Mouse (Mus musculus) midbrain, embryonic 10.5 days (tissue): ENCODE data around the gene Hgfac. TPM values are rescaled to one million over a fixed set of nuclear protein-coding genes. Genes with fewer than 3 reads are reported as not detected.

Experiments used
- DNase-seq: peaks from one replicate; pipeline ENCODE4 v3.0.0-alpha.2; 2017; ENCODE audit warnings: low spot score
- H3K27ac ChIP-seq: fragments of 300-500 bp; sonication (generic); replicated peaks from 2 replicates; pipeline ENCODE4 v1.5.1; 2016; ENCODE audit warnings: mild to moderate bottlenecking
- H3K27me3 ChIP-seq: fragments of 300-500 bp; sonication (generic); 2 replicates; pipeline ENCODE4 v1.6.1; 2016; ENCODE audit warnings: low read depth, mild to moderate bottlenecking; ENCODE audit not compliant: poor library complexity, severe bottlenecking
- H3K36me3 ChIP-seq: fragments of 300-500 bp; sonication (generic); 2 replicates; pipeline ENCODE4 v1.6.1; 2016; ENCODE audit warnings: mild to moderate bottlenecking, moderate library complexity
- H3K4me1 ChIP-seq: fragments of 300-500 bp; sonication (generic); 2 replicates; pipeline ENCODE4 v1.6.1; 2016
- H3K4me3 ChIP-seq: fragments of 300-500 bp; sonication (generic); 2 replicates; pipeline ENCODE4 v1.5.1; 2016; ENCODE audit warnings: mild to moderate bottlenecking, moderate library complexity
- H3K9me3 ChIP-seq: fragments of 300-500 bp; sonication (generic); replicated peaks from 2 replicates; pipeline ENCODE4 v1.6.1; 2016; ENCODE audit warnings: mild to moderate bottlenecking
- WGBS: fragments of 180-500 bp; shearing (Covaris S2); methylation state at CpG from one replicate; pipeline ENCODE4 v1.1.7; 2016; 5-methylcytosine and 5-hydroxymethylcytosine counted together
- polyA plus RNA-seq: library from polyadenylated mRNA; unstranded; fragments of >200 nt; fragmentation: Nextera tagmentation; extraction: Ambion mirVana; gene quantifications from 2 replicates; pipeline ENCODE4 v1.2.1, GENCODE M21; 2016

The Hgfac gene
- polyA plus RNA-seq, 1 experiment from 2014 or later, result 0.28 TPM

GRCm38 (mm10) chr5:35019673-35020300 lies 21.5 kb upstream of the Hgfac start:
- H3K27ac ChIP-seq, result no peak overlapping the region
- 86% methylated on average over 9 of the region's 9 CpGs for WGBS
- H3K9me3 ChIP-seq, result no peaks in the 10 kb centered on the region
- no peak overlapping the region for H3K4me3 ChIP-seq
- H3K4me1 ChIP-seq, result peaks cover 17% of the 10 kb centered on the region
- peaks cover 86% of the 10 kb centered on the region for H3K36me3 ChIP-seq
- no peaks in the 10 kb centered on the region for H3K27me3 ChIP-seq
- DNase-seq, result no peak

- Histone ChIP-seq H3K27me3 (no peaks in the 10 kb centered on the region), H3K36me3 (peaks cover 86% of the 10 kb centered on the region), H3K4me3 (no peak overlapping the region), H3K9me3 (no peaks in the 10 kb centered on the region), H3K4me1 (peaks cover 17% of the 10 kb centered on the region), H3K27ac (no peak overlapping the region)
- 87% methylated on average over 9 of the region's 9 CpGs for WGBS
- DNase-seq, result no peak
These were observed 20.7 kb upstream of the Hgfac start for GRCm38 (mm10) chr5:35020410-35021241.

- Histone ChIP-seq H3K9me3 (no peaks in the 10 kb centered on the region), H3K27ac (no peak overlapping the region), H3K27me3 (no peaks in the 10 kb centered on the region), H3K4me3 (no peak overlapping the region), H3K36me3 (peaks cover 100% of the 10 kb centered on the region), H3K4me1 (peaks cover 17% of the 10 kb centered on the region)
- peak; percentile 51 for DNase-seq
- WGBS, result 26% methylated on average over 2 of the region's 2 CpGs
These were observed 16.3 kb upstream of the Hgfac start for GRCm38 (mm10) chr5:35024975-35025374.

- WGBS, result 91% methylated on average over 1 of the region's 1 CpGs
- Histone ChIP-seq H3K27ac (no peak overlapping the region), H3K4me3 (no peak overlapping the region), H3K9me3 (no peaks in the 10 kb centered on the region), H3K4me1 (peaks cover 6% of the 10 kb centered on the region), H3K36me3 (peaks cover 100% of the 10 kb centered on the region), H3K27me3 (no peaks in the 10 kb centered on the region)
- no peak for DNase-seq
These were observed 12.0 kb upstream of the Hgfac start for GRCm38 (mm10) chr5:35029303-35029702.

- Histone ChIP-seq H3K27ac (no peak overlapping the region), H3K36me3 (peaks cover 100% of the 10 kb centered on the region), H3K4me3 (no peak overlapping the region), H3K4me1 (0 out of 2 replicates have a peak, but pooled peaks cover 3% of the 10 kb centered on the region), H3K27me3 (no peaks in the 10 kb centered on the region), H3K9me3 (no peaks in the 10 kb centered on the region)
- WGBS, result 96% methylated on average over 5 of the region's 5 CpGs
- DNase-seq, result no peak
These were observed 11.6 kb upstream of the Hgfac start for GRCm38 (mm10) chr5:35029755-35030154.

GRCm38 (mm10) chr5:35033068-35033467 lies 8.2 kb upstream of the Hgfac start:
- whole genome bisulfite sequencing, result 87% methylated on average over 5 of the region's 5 CpGs
- peaks cover 79% of the 10 kb centered on the region for H3K36me3 ChIP-seq
- DNase-seq, result no peak
- no peaks in the 10 kb centered on the region for H3K27me3 ChIP-seq
- H3K27ac ChIP-seq, result no peak overlapping the region
- no peaks in the 10 kb centered on the region for H3K9me3 ChIP-seq
- H3K4me3 ChIP-seq, result no peak overlapping the region
- H3K4me1 ChIP-seq, result 0 out of 2 replicates have a peak, but pooled peaks cover 3% of the 10 kb centered on the region

- H3K36me3 ChIP-seq, result peaks cover 73% of the 10 kb centered on the region
- WGBS, result 68% methylated on average over 1 of the region's 1 CpGs
- no peak overlapping the region for H3K27ac ChIP-seq
These were observed 7.7 kb upstream of the Hgfac start for GRCm38 (mm10) chr5:35033619-35034018.

GRCm38 (mm10) chr5:35035141-35035540 lies 6.2 kb upstream of the Hgfac start:
- Histone ChIP-seq H3K27me3 (no peaks in the 10 kb centered on the region), H3K4me1 (0 out of 2 replicates have a peak, but pooled peaks cover 3% of the 10 kb centered on the region), H3K9me3 (no peaks in the 10 kb centered on the region), H3K27ac (no peak overlapping the region), H3K36me3 (peaks cover 58% of the 10 kb centered on the region), H3K4me3 (no peak overlapping the region)
- 94% methylated on average over 5 of the region's 5 CpGs for WGBS
- DNase-seq, result no peak

More at GRCm38 (mm10) chr5:35033619-35034018, 7.7 kb upstream of the Hgfac start:
- Histone ChIP-seq H3K4me3 (no peak overlapping the region), H3K9me3 (no peaks in the 10 kb centered on the region), H3K4me1 (0 out of 2 replicates have a peak, but pooled peaks cover 3% of the 10 kb centered on the region), H3K27me3 (no peaks in the 10 kb centered on the region)
- DNase-seq, result no peak

- Histone ChIP-seq H3K36me3 (peaks cover 51% of the 10 kb centered on the region), H3K27ac (no peak overlapping the region), H3K9me3 (no peaks in the 10 kb centered on the region), H3K27me3 (no peaks in the 10 kb centered on the region), H3K4me1 (0 out of 2 replicates have a peak, but pooled peaks cover 3% of the 10 kb centered on the region), H3K4me3 (no peak overlapping the region)
- 73% methylated on average over 4 of the region's 4 CpGs for WGBS
- no peak for DNase-seq
These were observed 5.5 kb upstream of the Hgfac start for GRCm38 (mm10) chr5:35035795-35036194.

- Histone ChIP-seq H3K9me3 (no peaks in the 10 kb centered on the region), H3K4me1 (no peaks in the 10 kb centered on the region), H3K36me3 (peaks cover 35% of the 10 kb centered on the region), H3K4me3 (no peak overlapping the region), H3K27ac (no peak overlapping the region), H3K27me3 (no peaks in the 10 kb centered on the region)
- DNase-seq, result no peak
These were observed 3.9 kb upstream of the Hgfac start for GRCm38 (mm10) chr5:35037438-35037837.

GRCm38 (mm10) chr5:35042431-35043109 lies 1.3 kb downstream of the Hgfac start:
- H3K4me3 ChIP-seq, result no peak overlapping the region
- 84% methylated on average over 10 of the region's 10 CpGs for whole genome bisulfite sequencing
- DNase-seq, result no peak
- peaks cover 3% of the 10 kb centered on the region; the same call in 1 of the 2 replicates for H3K4me1 ChIP-seq
- H3K9me3 ChIP-seq, result no peaks in the 10 kb centered on the region
- no peaks in the 10 kb centered on the region for H3K27me3 ChIP-seq
- 0 out of 2 replicates have a peak overlapping the region, but pooled peaks have one; percentile 33 for H3K27ac ChIP-seq
- no peaks in the 10 kb centered on the region for H3K36me3 ChIP-seq

- H3K4me3 ChIP-seq, result no peak overlapping the region
- H3K4me1 ChIP-seq, result peaks cover 3% of the 10 kb centered on the region; the same call in 1 of the 2 replicates
- peak; percentile 71 for DNase-seq
- no peaks in the 10 kb centered on the region for H3K36me3 ChIP-seq
- H3K9me3 ChIP-seq, result no peaks in the 10 kb centered on the region
- WGBS, result 44% methylated on average over 1 of the region's 1 CpGs
- H3K27ac ChIP-seq, result no peak overlapping the region
- H3K27me3 ChIP-seq, result no peaks in the 10 kb centered on the region
These were observed 1.8 kb downstream of the Hgfac start for GRCm38 (mm10) chr5:35043110-35043451.
